Mouse (Mus musculus): ENCODE data around the gene Swsap1. TPM values are rescaled to one million over a fixed set of nuclear protein-coding genes. Genes with fewer than 3 reads are reported as not detected.

The Swsap1 gene
- polyA plus RNA-seq, 1 experiment from 2014 or later: 8.1 TPM

GRCm38 (mm10) chr9:21923490-21924098, 32.0 kb upstream of the Swsap1 start:
- Histone ChIP-seq H3K4me2 (ENCODE audit: low read length) (no peak overlapping the region), H3K27ac (ENCODE audit: low read depth, low read length) (no peak overlapping the region), H3K9ac (ENCODE audit: low read depth, low read length) (no peak overlapping the region), H3K36me3 (ENCODE audit: control insufficient read depth, insufficient read depth, low read length) (no peaks in the 10 kb centered on the region), H3K4me1 (ENCODE audit: control insufficient read depth, insufficient read depth, low read depth, low read length) (peaks cover 9% of the 10 kb centered on the region), H3K9me3 (ENCODE audit: control insufficient read depth, low read length) (no peaks in the 10 kb centered on the region), H3K4me3 (ENCODE audit: low read length) (no peak overlapping the region), H3K27me3 (replicated peaks; ENCODE audit: control insufficient read depth, insufficient read depth, low read length) (no peaks in the 10 kb centered on the region)
- no peak for ATAC-seq
- 79% methylated on average over 3 of the region's 3 CpGs for WGBS

- Histone ChIP-seq H3K4me3 (ENCODE audit: low read length) (no peak overlapping the region), H3K27ac (ENCODE audit: low read depth, low read length) (no peak overlapping the region), H3K9me3 (ENCODE audit: control insufficient read depth, low read length) (no peaks in the 10 kb centered on the region), H3K27me3 (replicated peaks; ENCODE audit: control insufficient read depth, insufficient read depth, low read length) (no peaks in the 10 kb centered on the region), H3K9ac (ENCODE audit: low read depth, low read length) (no peak overlapping the region), H3K4me2 (ENCODE audit: low read length) (no peak overlapping the region), H3K4me1 (ENCODE audit: control insufficient read depth, insufficient read depth, low read depth, low read length) (peaks cover 9% of the 10 kb centered on the region), H3K36me3 (ENCODE audit: control insufficient read depth, insufficient read depth, low read length) (no peaks in the 10 kb centered on the region)
- no peak for ATAC-seq
- WGBS: 67% methylated on average over 6 of the region's 6 CpGs
These were observed 31.5 kb upstream of the Swsap1 start for GRCm38 (mm10) chr9:21924099-21924493.

- Histone ChIP-seq H3K27me3 (replicated peaks; ENCODE audit: control insufficient read depth, insufficient read depth, low read length) (no peaks in the 10 kb centered on the region), H3K4me3 (ENCODE audit: low read length) (no peak overlapping the region), H3K9ac (ENCODE audit: low read depth, low read length) (no peak overlapping the region), H3K4me2 (ENCODE audit: low read length) (no peak overlapping the region), H3K4me1 (ENCODE audit: control insufficient read depth, insufficient read depth, low read depth, low read length) (peaks cover 9% of the 10 kb centered on the region), H3K27ac (ENCODE audit: low read depth, low read length) (no peak overlapping the region), H3K9me3 (ENCODE audit: control insufficient read depth, low read length) (no peaks in the 10 kb centered on the region), H3K36me3 (ENCODE audit: control insufficient read depth, insufficient read depth, low read length) (no peaks in the 10 kb centered on the region)
- 74% methylated on average over 3 of the region's 3 CpGs for WGBS
- no peak for ATAC-seq
These were observed 30.5 kb upstream of the Swsap1 start for GRCm38 (mm10) chr9:21925034-21925433.

- Histone ChIP-seq H3K9ac (ENCODE audit: low read depth, low read length) (no peak overlapping the region), H3K36me3 (ENCODE audit: control insufficient read depth, insufficient read depth, low read length) (no peaks in the 10 kb centered on the region), H3K9me3 (ENCODE audit: control insufficient read depth, low read length) (no peaks in the 10 kb centered on the region), H3K4me3 (ENCODE audit: low read length) (no peak overlapping the region), H3K27ac (ENCODE audit: low read depth, low read length) (no peak overlapping the region), H3K27me3 (replicated peaks; ENCODE audit: control insufficient read depth, insufficient read depth, low read length) (no peaks in the 10 kb centered on the region), H3K4me2 (ENCODE audit: low read length) (no peak overlapping the region), H3K4me1 (ENCODE audit: control insufficient read depth, insufficient read depth, low read depth, low read length) (peaks cover 9% of the 10 kb centered on the region)
- 100% methylated on average over 1 of the region's 1 CpGs for WGBS
- no peak for ATAC-seq
These were observed 30.0 kb upstream of the Swsap1 start for GRCm38 (mm10) chr9:21925506-21925905.

- H3K4me2 ChIP-seq (ENCODE audit: low read length): peak overlapping the region; percentile 70
- H3K27ac ChIP-seq (ENCODE audit: low read depth, low read length): no peak overlapping the region
- peaks cover 9% of the 10 kb centered on the region for H3K4me1 ChIP-seq (ENCODE audit: control insufficient read depth, insufficient read depth, low read depth, low read length)
- no peaks in the 10 kb centered on the region for H3K36me3 ChIP-seq (ENCODE audit: control insufficient read depth, insufficient read depth, low read length)
- no peak for ATAC-seq
- H3K4me3 ChIP-seq (ENCODE audit: low read length): peak overlapping the region; percentile 58
- no peaks in the 10 kb centered on the region for H3K9me3 ChIP-seq (ENCODE audit: control insufficient read depth, low read length)
- H3K9ac ChIP-seq (ENCODE audit: low read depth, low read length): peak overlapping the region; percentile 16; the same call in 1 of the 2 replicates
- H3K27me3 ChIP-seq (replicated peaks; ENCODE audit: control insufficient read depth, insufficient read depth, low read length): no peaks in the 10 kb centered on the region
- 83% methylated on average over 6 of the region's 6 CpGs for WGBS
These were observed 29.4 kb upstream of the Swsap1 start for GRCm38 (mm10) chr9:21926155-21926554.

- H3K4me3 ChIP-seq (ENCODE audit: low read length): peak overlapping the region; percentile 58
- H3K27ac ChIP-seq (ENCODE audit: low read depth, low read length): peak overlapping the region; percentile 60
- peak overlapping the region; percentile 70 for H3K4me2 ChIP-seq (ENCODE audit: low read length)
- no peak for ATAC-seq
- H3K36me3 ChIP-seq (ENCODE audit: control insufficient read depth, insufficient read depth, low read length): no peaks in the 10 kb centered on the region
- H3K9ac ChIP-seq (ENCODE audit: low read depth, low read length): peak overlapping the region; percentile 78
- no peaks in the 10 kb centered on the region for H3K9me3 ChIP-seq (ENCODE audit: control insufficient read depth, low read length)
- H3K4me1 ChIP-seq (ENCODE audit: control insufficient read depth, insufficient read depth, low read depth, low read length): peaks cover 9% of the 10 kb centered on the region
- WGBS: 1% methylated on average over 6 of the region's 6 CpGs
- no peaks in the 10 kb centered on the region for H3K27me3 ChIP-seq (replicated peaks; ENCODE audit: control insufficient read depth, insufficient read depth, low read length)
These were observed 28.8 kb upstream of the Swsap1 start for GRCm38 (mm10) chr9:21926784-21927183.

GRCm38 (mm10) chr9:21927208-21927753, 28.3 kb upstream of the Swsap1 start, which contains the start of the genes Ccdc159 and Tmem205:
Gene Ccdc159, plus strand, starts transcription at chr9:21927471.
Gene Tmem205, minus strand, starts transcription at chr9:21927556.
- H3K27ac ChIP-seq (ENCODE audit: low read depth, low read length): peak within 1 kb of the TSS; percentile 60
- under 1% methylated on average over 28 of the region's 28 CpGs for WGBS
- H3K27me3 ChIP-seq (replicated peaks; ENCODE audit: control insufficient read depth, insufficient read depth, low read length): no peaks in the 10 kb centered on the region
- H3K36me3 ChIP-seq (ENCODE audit: control insufficient read depth, insufficient read depth, low read length): no peaks in the 10 kb centered on the region
- H3K4me1 ChIP-seq (ENCODE audit: control insufficient read depth, insufficient read depth, low read depth, low read length): peaks cover 9% of the 10 kb centered on the region
- ATAC-seq: peak; percentile 98
- peak within 1 kb of the TSS; percentile 58 for H3K4me3 ChIP-seq (ENCODE audit: low read length)
- peak within 1 kb of the TSS; percentile 70 for H3K4me2 ChIP-seq (ENCODE audit: low read length)
- peak within 1 kb of the TSS; percentile 78 for H3K9ac ChIP-seq (ENCODE audit: low read depth, low read length)
- no peaks in the 10 kb centered on the region for H3K9me3 ChIP-seq (ENCODE audit: control insufficient read depth, low read length)

- H3K9me3 ChIP-seq (ENCODE audit: control insufficient read depth, low read length): no peaks in the 10 kb centered on the region
- ATAC-seq: no peak
- no peaks in the 10 kb centered on the region for H3K36me3 ChIP-seq (ENCODE audit: control insufficient read depth, insufficient read depth, low read length)
- 79% methylated on average over 3 of the region's 3 CpGs for WGBS
- H3K27me3 ChIP-seq (replicated peaks; ENCODE audit: control insufficient read depth, insufficient read depth, low read length): no peaks in the 10 kb centered on the region; the same call in 1 of the 2 replicates
- peaks cover 9% of the 10 kb centered on the region for H3K4me1 ChIP-seq (ENCODE audit: control insufficient read depth, insufficient read depth, low read depth, low read length)
- no peak overlapping the region for H3K9ac ChIP-seq (ENCODE audit: low read depth, low read length)
- no peak overlapping the region for H3K4me2 ChIP-seq (ENCODE audit: low read length)
- H3K4me3 ChIP-seq (ENCODE audit: low read length): no peak overlapping the region
- no peak overlapping the region for H3K27ac ChIP-seq (ENCODE audit: low read depth, low read length)
These were observed 26.3 kb upstream of the Swsap1 start for GRCm38 (mm10) chr9:21929208-21929607.

- H3K4me2 ChIP-seq (ENCODE audit: low read length): no peak overlapping the region
- no peak overlapping the region for H3K4me3 ChIP-seq (ENCODE audit: low read length)
- H3K9ac ChIP-seq (ENCODE audit: low read depth, low read length): no peak overlapping the region
- H3K9me3 ChIP-seq (ENCODE audit: control insufficient read depth, low read length): no peaks in the 10 kb centered on the region
- H3K36me3 ChIP-seq (ENCODE audit: control insufficient read depth, insufficient read depth, low read length): no peaks in the 10 kb centered on the region
- H3K27ac ChIP-seq (ENCODE audit: low read depth, low read length): no peak overlapping the region
- WGBS: 40% methylated on average over 2 of the region's 2 CpGs
- H3K4me1 ChIP-seq (ENCODE audit: control insufficient read depth, insufficient read depth, low read depth, low read length): no peaks in the 10 kb centered on the region
- H3K27me3 ChIP-seq (replicated peaks; ENCODE audit: control insufficient read depth, insufficient read depth, low read length): no peaks in the 10 kb centered on the region; the same call in 1 of the 2 replicates
- no peak for ATAC-seq
These were observed 23.5 kb upstream of the Swsap1 start for GRCm38 (mm10) chr9:21932006-21932405.
